Mouse (Mus musculus): ENCODE measurements around the gene Map3k19.
A peak's percentile ranks its signal among the peaks of the same experiment; 100 is the strongest.

The Map3k19 gene

DNA sequence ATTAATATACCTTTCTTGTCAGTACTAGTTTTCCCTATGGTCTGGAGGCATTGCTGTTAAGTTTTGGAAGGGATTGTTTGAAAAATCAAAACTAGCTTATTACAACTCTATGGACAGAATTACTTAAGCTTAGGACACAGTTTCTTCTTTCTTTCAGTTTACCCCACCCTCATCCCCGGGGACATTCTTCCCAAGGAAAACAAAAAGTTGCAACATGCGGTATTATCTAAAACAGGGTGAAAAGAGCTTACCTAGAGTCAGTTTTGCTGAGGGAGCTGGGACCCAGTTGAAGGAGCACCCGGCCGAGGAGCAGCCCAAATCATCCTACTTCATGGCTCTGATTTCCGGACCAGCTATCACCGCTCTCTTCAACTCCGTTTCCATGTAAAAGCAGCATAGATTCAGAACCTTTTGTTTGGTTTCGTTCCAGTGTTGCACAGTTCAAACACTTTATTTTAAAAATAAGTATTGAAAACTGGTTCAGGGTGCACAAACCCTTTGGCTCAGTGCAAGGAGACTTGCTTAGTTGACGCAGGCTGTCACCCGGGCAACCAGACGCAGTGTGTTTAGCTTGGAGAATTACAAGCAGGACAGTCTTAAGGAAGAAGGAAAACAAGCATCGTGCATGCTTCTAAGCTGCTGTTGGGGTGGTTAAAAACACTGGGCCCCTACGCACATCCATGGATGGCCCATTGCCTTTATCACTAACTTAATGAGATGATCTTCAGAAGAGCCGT lies at the start of gene Map3k19:
Gene Map3k19, minus strand, starts transcription at position 546 of the 737 bp plus-strand sequence.
- no peak for DNase-seq (ENCODE audit: low spot score)

DNA sequence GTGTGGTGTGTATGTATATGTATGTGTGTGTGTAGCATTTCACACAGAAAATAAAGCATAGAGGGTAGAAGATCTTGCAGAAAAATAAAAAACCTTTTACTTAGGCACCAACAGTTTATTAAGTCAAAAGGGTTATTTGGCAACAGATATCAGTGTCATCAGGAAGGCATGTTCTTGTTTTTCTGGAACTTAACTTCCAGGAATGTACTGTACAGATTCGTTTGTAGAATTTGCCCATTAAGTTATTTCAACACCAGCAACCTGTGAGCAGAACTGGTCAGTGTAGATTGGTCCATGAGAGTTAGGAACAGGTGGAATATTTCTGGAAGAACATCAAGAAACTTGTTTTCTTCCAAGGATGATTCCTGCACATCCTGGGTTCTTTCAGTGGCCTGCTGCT lies 44.6 kb upstream of the Map3k19 start:
- DNase-seq (ENCODE audit: low spot score), result no peak

DNA sequence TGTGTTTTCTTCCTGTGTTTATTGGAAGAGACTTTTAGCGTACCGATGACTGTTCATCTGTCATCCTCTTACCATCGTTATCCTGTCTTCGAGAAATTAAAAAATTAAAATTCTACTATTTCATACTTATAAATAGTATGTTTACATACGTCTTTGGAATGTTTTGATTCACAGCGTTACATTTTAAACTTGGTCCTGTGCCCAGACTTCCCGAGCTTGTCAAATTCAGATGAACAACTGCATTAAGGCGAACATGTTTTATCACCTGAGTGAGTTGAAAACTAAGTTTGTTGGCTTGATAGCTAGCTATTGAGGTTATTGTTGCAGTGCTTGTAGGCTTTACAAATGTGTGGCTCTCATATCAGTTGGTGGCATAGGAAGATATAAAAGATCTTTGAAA lies 14.4 kb upstream of the Map3k19 start:
- DNase-seq (ENCODE audit: low spot score), result no peak

DNA sequence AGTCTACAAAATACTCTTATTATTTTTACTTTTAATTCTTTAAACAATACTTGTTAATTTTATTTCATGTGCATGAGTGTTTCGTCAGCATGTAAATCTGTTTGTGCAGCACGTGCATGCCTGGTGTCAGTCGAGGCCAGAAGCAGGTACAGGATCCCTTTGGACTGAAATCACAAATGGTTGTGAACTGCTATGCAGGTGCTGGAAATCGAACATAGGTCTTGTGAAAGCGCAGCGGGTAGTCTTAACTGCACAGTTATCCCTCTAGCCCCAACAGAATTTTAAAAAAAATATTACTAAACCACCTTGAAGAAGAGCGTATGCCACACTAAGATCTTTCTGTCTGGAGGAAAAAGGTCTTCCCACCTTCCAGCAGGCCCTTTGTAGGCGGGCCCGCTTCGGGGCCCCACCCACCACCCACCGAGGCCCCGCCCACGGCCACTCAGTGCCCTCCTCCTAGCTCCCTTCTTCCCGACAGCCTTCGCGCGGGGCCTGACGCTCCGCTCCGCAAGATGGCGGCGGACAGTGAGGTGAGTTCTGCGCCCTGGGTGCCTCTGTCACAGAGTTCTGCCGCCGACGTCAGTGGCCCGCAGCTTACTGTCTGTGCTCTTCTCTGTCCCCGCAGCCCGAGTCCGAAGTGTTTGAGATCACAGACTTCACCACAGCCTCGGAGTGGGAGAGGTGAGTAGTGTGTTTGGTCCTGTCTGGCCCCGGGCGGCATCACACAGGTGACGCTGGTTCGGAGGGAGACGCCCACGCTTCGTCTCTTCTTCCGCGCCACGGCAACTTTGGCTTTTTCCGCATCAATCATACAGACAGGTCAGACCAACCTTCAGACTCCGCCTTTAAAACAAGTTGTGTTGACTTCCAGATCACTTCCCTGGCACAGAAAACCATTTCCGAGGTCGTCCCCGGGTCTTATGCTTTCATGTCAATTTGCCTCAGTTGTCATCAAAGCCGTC lies 13.8 kb upstream of the Map3k19 start, which contains the start of gene Rab3gap1:
Gene Rab3gap1, plus strand, starts transcription at position 474 of the 962 bp plus-strand sequence.
- peak; percentile 93 for DNase-seq (ENCODE audit: low spot score)

DNA sequence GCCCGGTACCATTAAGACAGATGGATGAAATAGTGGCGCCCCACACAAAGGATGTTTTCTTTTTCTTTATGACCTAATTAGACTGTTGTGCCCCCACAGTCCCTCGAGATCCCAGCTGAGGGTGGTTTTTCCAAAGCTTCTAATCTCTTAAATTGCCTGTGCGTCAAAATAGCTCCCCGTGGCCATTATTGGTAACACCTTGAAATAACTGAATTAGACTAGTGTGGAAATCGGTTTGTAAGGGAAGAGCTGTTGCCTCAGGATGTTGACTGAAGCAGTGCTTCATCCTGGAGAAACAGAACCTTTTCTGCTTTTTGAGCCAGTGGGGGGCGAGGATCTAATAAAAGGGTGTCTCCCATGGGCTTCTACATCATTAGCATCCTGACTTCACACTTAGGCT lies 9.0 kb upstream of the Map3k19 start:
- DNase-seq (ENCODE audit: low spot score), result no peak

DNA sequence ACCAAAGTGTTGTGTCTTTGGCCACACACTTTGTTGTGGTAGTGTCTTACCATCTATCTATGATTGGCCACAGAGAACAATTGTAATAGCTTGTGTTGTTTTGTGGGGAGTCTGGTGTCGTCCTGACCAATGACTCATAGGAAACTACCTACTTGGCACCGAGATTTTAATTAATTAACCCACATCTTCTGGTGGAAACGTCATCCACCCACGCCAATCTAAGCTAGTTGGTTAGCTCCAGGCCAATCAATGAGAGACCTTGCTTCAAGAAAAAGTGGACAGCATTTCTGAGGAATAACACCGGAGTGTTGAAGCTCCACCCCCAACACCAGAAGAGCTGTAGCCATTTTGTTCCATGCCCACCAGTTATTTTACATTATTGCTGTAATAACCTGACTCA lies 7.1 kb upstream of the Map3k19 start:
- DNase-seq (ENCODE audit: low spot score), result no peak

DNA sequence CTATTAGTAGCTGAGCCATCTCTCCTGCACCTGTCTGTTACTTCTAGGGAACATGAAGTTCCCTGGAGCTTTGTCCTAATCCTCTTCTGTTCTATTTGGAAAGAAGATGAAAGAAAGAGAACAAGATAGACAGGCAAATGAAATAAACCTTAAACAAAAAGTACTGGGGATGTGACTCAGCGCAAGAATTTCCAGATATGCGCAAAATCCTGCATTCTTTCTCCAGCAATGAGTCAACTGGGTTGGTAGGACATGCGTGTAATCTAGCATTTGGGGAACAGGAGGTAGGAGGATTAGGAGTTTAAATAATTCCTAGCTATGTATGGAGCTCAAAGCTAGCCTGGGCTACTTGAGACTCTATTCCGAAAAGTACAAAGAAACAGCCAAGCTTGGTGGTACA lies 5.7 kb upstream of the Map3k19 start:
- DNase-seq (ENCODE audit: low spot score), result no peak

DNA sequence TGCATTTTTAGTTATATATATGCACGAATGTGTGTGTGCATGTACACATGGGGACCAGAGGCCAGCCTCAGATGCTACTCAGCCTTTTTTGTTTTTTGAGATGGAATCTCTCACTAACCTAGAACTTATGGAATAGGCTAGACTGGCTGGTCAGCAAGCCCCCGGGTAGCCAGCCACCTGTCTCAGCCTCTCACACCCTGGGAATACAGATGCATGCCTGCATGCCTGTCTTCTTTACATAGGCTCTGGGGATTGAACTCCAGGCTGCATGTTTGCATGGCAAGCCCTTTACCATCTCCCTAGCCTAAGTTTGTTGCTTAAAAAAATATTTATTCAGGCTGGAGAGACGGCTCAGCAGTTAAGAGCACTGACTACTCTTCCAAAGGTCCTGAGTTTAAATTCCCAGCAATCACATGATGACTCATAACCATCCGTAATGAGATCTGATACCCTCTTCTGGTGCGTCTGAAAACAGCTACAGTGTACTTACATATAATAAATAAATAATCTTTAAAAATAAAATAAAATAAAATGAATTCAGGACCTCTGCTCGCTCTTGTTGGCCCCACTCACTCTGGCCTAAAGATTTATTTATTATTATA lies 5.1 kb upstream of the Map3k19 start:
- no peak for DNase-seq (ENCODE audit: low spot score)

DNA sequence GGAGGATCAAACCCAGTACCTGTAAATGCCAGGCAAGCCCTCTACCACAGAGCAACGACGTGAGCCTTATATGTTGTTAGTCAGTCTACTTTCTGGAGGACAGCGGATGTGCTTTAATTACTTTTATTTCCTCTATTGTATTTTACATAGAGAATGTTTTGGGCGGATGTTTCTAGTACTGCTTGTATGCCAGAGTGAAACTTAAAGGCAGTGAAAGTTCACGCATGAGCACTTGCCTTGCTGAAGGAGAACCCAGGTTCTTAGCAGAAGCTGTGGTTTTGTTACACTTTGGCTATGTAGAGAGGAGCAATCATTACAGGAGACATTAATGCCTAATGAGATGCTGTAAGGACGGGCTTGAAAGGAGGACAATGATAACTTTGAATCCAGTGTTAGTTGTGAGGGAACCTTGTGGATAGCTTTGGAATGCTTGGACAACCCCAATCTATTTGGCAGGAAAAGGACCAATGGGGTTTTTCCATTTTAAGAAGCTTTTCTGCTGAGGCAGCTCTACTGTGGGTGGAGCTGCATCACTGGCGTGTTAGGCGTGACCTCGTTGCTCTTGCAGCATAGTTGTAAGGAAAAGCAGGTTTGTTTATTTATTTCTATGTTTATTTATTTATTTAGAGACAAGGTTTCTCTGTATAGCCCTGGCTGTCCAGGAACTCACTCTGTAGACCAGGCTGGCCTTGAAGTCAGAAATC lies 4.3 kb upstream of the Map3k19 start:
- DNase-seq (ENCODE audit: low spot score), result no peak

DNA sequence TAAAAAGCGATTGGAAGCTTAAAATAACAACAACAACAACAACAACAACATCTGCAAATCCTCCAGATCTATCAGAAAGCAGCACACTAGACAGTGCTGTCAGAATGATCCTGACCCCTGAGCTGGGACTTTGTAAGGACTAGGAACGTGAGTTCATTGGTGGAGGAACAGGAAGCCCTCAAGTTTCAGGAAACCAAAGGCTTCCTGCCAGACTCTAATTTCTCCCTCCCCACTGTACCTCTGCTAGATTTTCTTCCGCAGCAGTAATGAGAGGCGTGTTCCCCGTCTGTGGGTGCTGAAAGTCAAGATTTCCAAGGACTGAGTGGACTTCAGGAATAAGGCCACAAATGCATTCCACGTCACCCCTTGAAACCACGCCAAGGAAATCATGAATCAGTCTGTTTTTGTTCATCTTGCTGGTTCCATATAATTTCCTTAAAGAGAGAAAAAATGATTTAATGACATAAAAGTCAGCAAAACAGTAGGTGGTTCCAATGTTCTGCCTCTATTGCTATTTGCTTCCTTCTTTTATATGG lies 4.7 kb downstream of the Map3k19 start:
- DNase-seq (ENCODE audit: low spot score), result no peak

DNA sequence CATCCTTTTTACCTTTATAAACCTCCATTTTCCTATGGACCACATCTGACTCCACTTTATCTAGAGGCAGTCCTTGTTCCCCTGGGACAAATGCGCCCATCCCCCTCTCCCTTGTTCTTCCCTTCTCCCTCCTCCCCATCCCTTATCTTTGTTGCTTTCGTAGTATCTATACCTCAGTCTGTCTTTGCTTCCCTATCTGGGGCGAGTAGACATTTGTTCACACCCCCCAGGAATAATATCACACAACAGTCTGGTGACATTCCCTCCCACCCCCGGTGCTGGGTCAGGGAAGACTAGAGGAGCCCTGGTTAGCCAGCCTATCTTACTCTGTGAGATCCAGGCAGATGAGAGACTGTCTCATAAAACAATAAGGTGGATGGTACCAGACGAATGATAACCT lies 9.4 kb downstream of the Map3k19 start:
- DNase-seq (ENCODE audit: low spot score), result no peak

DNA sequence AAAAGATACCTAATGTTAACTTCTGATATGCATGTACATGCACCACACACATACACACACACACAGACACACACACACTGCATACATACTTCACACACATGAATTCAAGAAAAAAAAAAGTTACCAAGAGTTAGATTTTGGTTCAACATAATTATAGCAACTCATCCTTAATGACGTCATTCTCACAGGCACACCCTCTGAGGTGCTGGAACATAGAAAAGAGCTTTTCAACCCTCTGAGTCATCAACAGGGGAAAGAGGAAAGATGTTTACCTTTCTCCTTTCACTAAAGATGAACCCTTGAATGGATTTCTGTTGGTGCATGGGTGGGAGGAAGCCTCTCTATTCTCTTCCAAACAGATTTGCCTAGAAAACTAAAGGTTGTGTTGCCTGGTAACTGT lies 16.2 kb downstream of the Map3k19 start:
- no peak for DNase-seq (ENCODE audit: low spot score)

DNA sequence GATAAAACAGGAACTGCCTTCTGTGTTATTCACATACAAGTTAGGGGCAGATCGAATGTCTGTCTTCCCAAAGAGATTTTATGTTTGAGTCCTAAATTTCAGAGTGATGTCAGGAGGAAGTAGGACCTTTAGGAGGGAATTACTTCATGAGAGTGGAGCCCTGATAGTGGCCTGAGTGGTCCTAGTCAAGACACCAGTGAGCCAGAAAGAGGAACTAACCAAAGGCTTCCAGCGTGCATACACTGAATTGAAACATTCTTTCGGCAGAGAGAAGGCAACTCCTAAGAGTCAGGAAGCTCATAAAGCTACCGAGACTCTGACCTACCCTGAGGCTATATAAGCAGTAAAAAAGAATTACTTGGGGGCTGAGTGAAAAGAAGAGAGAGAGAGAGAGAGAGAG lies 18.2 kb downstream of the Map3k19 start:
- DNase-seq (ENCODE audit: low spot score), result no peak

DNA sequence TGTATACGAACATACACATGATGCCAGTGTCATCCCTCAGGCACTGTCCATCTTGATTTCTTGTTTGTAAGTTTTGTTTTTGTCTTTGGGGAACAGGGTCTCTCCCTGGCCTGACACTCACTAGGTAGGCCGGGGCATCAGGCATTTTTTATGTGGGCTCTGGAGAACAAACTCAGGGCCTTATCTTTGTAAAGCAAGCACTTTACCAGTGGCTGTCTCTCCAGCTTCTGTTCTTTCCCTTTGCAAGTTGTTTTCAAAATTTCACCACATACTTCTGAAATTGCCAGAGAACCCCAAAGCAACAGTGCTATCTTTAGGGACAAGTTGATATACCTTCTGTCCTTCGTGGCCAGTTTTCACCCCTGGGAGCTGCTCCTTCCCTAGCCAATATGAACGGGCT lies 20.6 kb downstream of the Map3k19 start:
- DNase-seq (ENCODE audit: low spot score), result no peak

DNA sequence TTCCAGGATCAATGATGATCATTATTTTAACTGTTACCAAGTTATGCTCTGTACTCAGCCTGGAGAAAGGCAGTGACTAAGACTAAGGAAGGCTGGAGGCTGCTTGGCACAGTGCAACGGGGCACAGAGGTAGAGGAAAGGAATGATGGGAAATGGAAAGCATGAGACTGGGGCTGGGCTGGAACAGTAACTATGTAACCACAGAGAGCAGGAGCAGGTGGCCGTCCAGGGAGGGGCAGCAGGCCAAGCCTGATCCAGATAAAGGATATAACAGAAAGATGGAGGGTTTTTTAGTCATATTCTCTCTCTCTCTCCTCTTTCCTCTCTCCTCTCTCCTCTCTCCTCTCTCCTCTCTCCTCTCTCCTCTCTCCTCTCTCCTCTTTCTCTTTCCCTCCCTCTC lies 21.1 kb downstream of the Map3k19 start:
- no peak for DNase-seq (ENCODE audit: low spot score)

DNA sequence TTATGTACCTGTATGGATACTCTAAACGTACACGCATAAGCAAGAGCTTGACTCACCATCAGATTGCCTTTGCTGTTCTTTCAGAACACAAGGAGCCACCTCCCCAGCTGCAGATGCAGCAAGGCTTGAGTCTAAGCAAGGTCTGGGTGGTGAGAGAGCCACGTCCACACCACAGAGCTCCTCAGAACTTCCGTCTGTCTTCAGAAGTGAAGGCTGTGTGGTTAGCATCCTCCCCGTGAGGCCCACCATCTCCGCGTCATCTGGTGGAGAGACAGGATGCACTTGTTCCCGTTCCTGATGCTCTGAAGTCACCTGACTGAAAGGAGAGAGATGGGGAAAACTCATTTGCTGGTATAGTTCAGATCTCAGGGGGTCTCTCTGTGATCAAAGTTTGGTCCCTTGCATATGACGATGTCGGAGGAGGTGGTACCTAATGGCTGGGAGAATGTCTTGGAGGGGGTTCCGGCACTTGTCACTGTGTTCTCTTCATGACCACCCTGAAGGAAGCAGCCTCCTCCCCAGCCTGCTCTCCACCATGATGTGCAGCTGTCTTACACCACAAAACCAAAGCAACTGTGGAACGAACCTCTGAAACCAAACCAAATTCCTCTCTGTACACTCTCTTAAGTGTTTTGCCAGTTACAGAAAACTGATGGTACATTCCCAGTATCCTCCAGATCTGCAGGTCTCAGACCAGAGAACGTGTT lies 24.5 kb downstream of the Map3k19 start:
- peak; percentile 85 for DNase-seq (ENCODE audit: low spot score)

DNA sequence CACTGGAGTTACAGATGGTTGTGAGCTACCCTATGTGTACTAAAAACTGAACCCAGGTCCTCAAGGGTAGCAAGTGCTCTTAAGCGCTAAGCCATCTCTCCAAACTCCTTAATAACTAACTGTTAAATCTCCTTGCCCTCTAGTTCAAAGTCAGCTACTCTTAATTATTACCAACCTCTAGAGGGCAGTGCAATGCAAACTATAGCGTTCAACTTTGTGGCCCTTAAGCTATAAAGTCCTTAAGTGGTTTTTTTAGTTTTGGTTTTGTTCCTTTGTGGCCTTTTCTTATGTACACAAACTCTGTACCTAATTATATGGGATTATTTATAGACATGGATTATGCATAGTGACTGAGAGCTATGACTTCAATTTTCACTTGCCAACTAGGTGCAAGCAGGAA lies 27.5 kb downstream of the Map3k19 start:
- DNase-seq (ENCODE audit: low spot score), result peak; percentile 49

DNA sequence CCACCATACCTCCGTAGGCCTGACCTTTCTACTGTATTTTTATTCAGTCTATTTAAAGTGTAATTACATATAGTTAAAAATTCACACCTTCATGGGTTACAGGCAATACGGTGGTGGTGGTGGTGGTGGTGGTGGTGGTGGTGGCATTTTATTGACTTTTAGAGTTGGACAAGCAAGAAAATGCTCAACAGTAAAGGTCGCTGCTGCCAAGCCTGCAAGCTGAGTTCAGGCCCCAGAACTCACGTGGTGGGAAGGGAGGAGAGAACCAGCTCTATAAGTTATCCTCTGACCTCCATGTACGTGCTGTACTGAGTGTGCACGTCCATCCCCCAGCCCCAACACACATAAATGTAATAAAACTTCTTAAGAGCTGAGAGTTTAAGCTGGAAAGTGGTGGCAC lies 38.5 kb downstream of the Map3k19 start:
- no peak for DNase-seq (ENCODE audit: low spot score)

DNA sequence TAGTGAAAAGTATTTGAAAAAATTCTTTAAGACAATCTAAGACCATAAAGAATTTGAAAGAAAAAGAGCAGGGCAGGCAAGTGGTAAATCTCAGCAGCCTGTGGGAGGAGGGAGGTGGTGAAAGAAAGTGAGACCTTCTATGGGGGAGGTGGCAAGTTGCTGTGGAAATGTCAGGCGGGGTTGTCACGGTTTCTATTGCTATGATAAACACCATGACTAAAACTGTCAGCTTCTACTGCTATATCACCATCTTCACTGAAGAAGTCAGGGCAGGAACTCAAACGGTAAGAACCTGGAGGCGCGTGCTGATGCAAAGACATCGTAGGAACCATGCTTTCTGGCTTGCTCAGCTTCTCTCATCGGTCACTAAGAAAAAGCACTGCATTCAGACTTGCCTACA lies 41.9 kb downstream of the Map3k19 start:
- DNase-seq (ENCODE audit: low spot score), result peak; percentile 8

DNA sequence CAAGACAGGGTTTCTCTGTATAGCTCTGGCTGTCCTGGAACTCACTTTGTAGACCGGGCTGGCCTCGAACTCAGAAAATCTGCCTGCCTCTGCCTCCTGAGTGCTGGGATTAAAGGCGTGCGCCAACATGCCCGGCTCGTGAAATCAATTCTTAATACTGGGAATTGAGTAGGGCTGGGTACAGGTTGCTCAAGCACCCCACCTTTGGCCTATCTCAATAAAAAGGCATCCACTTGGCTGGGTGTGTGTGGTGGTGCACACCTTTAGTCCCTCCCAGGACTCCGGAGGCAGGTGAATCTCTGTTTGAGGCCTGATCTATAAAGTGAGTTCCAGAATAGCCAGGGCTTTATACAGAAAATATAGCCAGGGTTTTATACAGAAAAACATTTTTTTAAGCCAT lies 46.2 kb downstream of the Map3k19 start:
- no peak for DNase-seq (ENCODE audit: low spot score)

DNA sequence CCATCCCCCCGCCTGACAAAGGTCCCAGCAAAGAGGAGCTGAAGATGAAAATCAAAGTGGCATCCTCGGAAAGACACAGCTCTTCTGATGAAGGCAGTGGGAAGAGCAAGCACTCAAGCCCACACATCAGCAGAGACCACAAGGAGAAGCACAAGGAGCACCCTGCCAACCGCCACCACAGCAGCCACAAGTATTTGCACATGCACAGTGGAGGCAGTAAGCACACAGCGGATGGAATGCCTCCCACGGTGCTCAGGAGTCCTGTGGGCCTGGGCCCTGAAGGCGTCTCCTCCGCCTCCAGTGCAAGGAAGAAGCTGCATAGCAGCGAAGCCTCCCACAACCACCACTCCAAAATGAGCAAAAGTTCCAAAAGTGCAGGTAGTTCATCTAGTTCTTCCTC lies 51.9 kb downstream of the Map3k19 start:
- no peak for DNase-seq (ENCODE audit: low spot score)

Measured in T-cell, adult 2 months (primary cell).